In the genomic region with DNA sequence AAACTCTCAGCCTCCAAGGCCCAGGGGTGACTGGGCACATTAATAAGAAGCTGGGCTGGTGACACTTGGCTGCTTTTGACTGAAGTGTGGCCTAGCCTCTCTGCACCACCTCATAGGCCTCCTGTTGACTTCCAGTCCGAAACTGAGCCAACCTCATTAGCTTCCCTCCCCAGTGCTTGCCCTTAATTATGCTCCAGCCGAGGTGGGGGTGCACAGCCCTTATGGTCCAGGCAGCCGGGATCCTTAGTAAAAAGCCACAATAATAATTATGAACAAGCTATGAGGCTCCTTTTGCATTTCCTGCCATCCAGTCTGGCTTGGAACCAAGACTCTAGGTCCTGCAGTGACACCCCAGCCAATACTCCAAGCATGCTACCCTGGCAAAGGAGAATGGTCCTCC, we compare ENCODE assay signal across 15 mouse cellular contexts.
A peak's percentile ranks its signal among the peaks of the same experiment; 100 is the strongest.
DNase-seq lines count a peak whose midpoint lies in the region; ATAC-seq lines count a peak whose summit lies in the region.
"Had no signal": no experiment of that assay in that cellular context is flagged by ENCODE, and none has a peak within 500 bp of the region (broad histone marks: within the 10 kb centered on the region; RNA-seq: fewer than 3 reads in every experiment).

No protein-coding gene starts in this region.

- H3K4me1 ChIP-seq in hindbrain, embryonic 15.5 days (replicated peaks) = no peaks in the 10 kb centered on the region
- H3K4me1 ChIP-seq in hindbrain, embryonic 11.5 days (replicated peaks; ENCODE audit: control insufficient read depth, insufficient read depth, low read length) = no peaks in the 10 kb centered on the region
- H3K4me1 ChIP-seq: heart, embryonic 13.5 days; midbrain, embryonic 12.5 days had no signal

- H3K27me3 ChIP-seq in hindbrain, embryonic 15.5 days = no peaks in the 10 kb centered on the region
- H3K27me3 ChIP-seq in hindbrain, embryonic 11.5 days (ENCODE audit: control insufficient read depth, insufficient read depth, low read length) = no peaks in the 10 kb centered on the region; the same call in 1 of the 2 replicates
- H3K27me3 ChIP-seq: midbrain, embryonic 12.5 days had no signal

- no peaks in the 10 kb centered on the region for H3K9me3 ChIP-seq in hindbrain, embryonic 15.5 days
- no peaks in the 10 kb centered on the region for H3K9me3 ChIP-seq in hindbrain, embryonic 11.5 days (ENCODE audit: control insufficient read depth, low read length)
- H3K9me3 ChIP-seq: heart, embryonic 13.5 days; midbrain, embryonic 12.5 days had no signal

- WGBS in hindbrain, embryonic 15.5 days = 45% methylated on average over 3 of the region's 3 CpGs
- 70% methylated on average over 3 of the region's 3 CpGs for WGBS in hindbrain, embryonic 11.5 days

- H3K4me3 ChIP-seq in hindbrain, embryonic 15.5 days = no peak overlapping the region
- H3K4me3 ChIP-seq in hindbrain, embryonic 11.5 days (ENCODE audit: low read depth, low read length) = no peak overlapping the region
- H3K4me3 ChIP-seq: heart, embryonic 13.5 days; midbrain, embryonic 12.5 days had no signal

- no peak overlapping the region for H3K4me2 ChIP-seq in hindbrain, embryonic 15.5 days
- no peak overlapping the region for H3K4me2 ChIP-seq in hindbrain, embryonic 11.5 days (replicated peaks; ENCODE audit: low read depth, low read length)
- H3K4me2 ChIP-seq: heart, embryonic 13.5 days; midbrain, embryonic 12.5 days had no signal

- no peak overlapping the region for H3K9ac ChIP-seq in hindbrain, embryonic 15.5 days
- H3K9ac ChIP-seq in hindbrain, embryonic 11.5 days (ENCODE audit: low read depth, low read length) = no peak overlapping the region
- H3K9ac ChIP-seq: heart, embryonic 13.5 days; midbrain, embryonic 12.5 days had no signal

- H3K36me3 ChIP-seq in hindbrain, embryonic 15.5 days = no peaks in the 10 kb centered on the region
- no peaks in the 10 kb centered on the region for H3K36me3 ChIP-seq in hindbrain, embryonic 11.5 days (ENCODE audit: control insufficient read depth, insufficient read depth, low read length)
- H3K36me3 ChIP-seq: G1E; heart, embryonic 13.5 days; midbrain, embryonic 12.5 days had no signal

- no peak overlapping the region for H3K27ac ChIP-seq in hindbrain, embryonic 15.5 days (replicated peaks)
- H3K27ac ChIP-seq in hindbrain, embryonic 11.5 days (ENCODE audit: low read depth, low read length) = no peak overlapping the region
- H3K27ac ChIP-seq: heart, embryonic 13.5 days; midbrain, embryonic 12.5 days had no signal

- DNase-seq in hindbrain, embryonic 11.5 days (ENCODE audit: low spot score) = no peak
- DNase-seq in brain, adult 2 months (ENCODE audit: low read depth, low spot score) = peak; percentile 65
- DNase-seq in cerebellum, adult 11-12 months = peak; percentile 73
- DNase-seq in cerebellum, postnatal 36 days = peak; percentile 33 to 41
- no peak for DNase-seq in lung, adult 18-20 months
- DNase-seq in B cell, adult 2 months = no peak
- DNase-seq: adrenal gland, adult 2 months; kidney, adult 18-20 months; kidney, postnatal 36 days; lung, postnatal 4 days; right cerebral cortex, postnatal 14 days had no signal

- peak; percentile 38; the same call in 1 of the 2 replicates for ATAC-seq in hindbrain, embryonic 15.5 days (ENCODE audit: low FRiP score, low read depth)
- ATAC-seq in hindbrain, embryonic 11.5 days (ENCODE audit: low FRiP score) = no peak

Comparison
In these comparisons a context has a peak if more than half of its experiments do, and no peak if none do; other contexts are left out.
1. DNase-seq: peak in brain, adult 2 months (single experiment), cerebellum, adult 11-12 months (single experiment) and cerebellum, postnatal 36 days (2 of 2); none in hindbrain, embryonic 11.5 days (single experiment), lung, adult 18-20 months (0 of 2) and B cell, adult 2 months (0 of 2).